Mouse (Mus musculus) stomach, postnatal 0 days (tissue): Measurements from ENCODE around the gene Itga2. TPM values are rescaled to one million over a fixed set of nuclear protein-coding genes. Genes with fewer than 3 reads are reported as not detected.

Experiments
- ATAC-seq: fragments of 200-750 bp; cut with Nextera tagmentation; 2 replicates; pipeline ENCODE4 v1.8.0; 2017; ENCODE audit not compliant: low FRiP score, low TSS enrichment
- DNase-seq: peaks from one replicate; pipeline ENCODE4 v3.0.0-alpha.2; 2016; ENCODE audit warnings: low spot score
- H3K27ac ChIP-seq: fragments of 300-500 bp; sonication (generic); replicated peaks from 2 replicates; pipeline ENCODE4 v1.5.1; 2014; ENCODE audit warnings: mild to moderate bottlenecking, control low read depth
- H3K27me3 ChIP-seq: fragments of 300-500 bp; sonication (generic); 2 replicates; pipeline ENCODE4 v1.6.1; 2014; ENCODE audit warnings: low read length; ENCODE audit not compliant: control insufficient read depth, insufficient read depth
- H3K36me3 ChIP-seq: fragments of 300-500 bp; sonication (generic); 2 replicates; pipeline ENCODE4 v1.6.1; 2014; ENCODE audit warnings: low read length, mixed read lengths; ENCODE audit not compliant: control insufficient read depth, insufficient read depth
- H3K4me1 ChIP-seq: fragments of 300-500 bp; sonication (generic); replicated peaks from 2 replicates; pipeline ENCODE4 v1.6.1; 2014; ENCODE audit warnings: antibody characterized with exemption; ENCODE audit not compliant: control insufficient read depth, insufficient read depth
- H3K4me2 ChIP-seq: fragments of 300-500 bp; sonication (generic); replicated peaks from 2 replicates; pipeline ENCODE4 v1.6.1; 2014; ENCODE audit warnings: low read depth, mild to moderate bottlenecking, control low read depth, moderate library complexity
- H3K4me3 ChIP-seq: fragments of 300-500 bp; sonication (generic); 2 replicates; pipeline ENCODE4 v1.5.1; 2014; ENCODE audit warnings: low read depth, low read length, control low read depth
- H3K9ac ChIP-seq: fragments of 300-500 bp; sonication (generic); 2 replicates; pipeline ENCODE4 v1.6.1; 2014; ENCODE audit warnings: mild to moderate bottlenecking, low read length, control low read depth, mixed read lengths
- H3K9me3 ChIP-seq: fragments of 300-500 bp; sonication (generic); 2 replicates; pipeline ENCODE4 v1.6.1; 2016; ENCODE audit warnings: low read length; ENCODE audit not compliant: control insufficient read depth
- CTCF ChIP-seq: IDR thresholded peaks from 2 replicates; pipeline ENCODE4 v1.5.1; 2016; ENCODE audit warnings: antibody characterized with exemption, low read depth, mild to moderate bottlenecking, moderate library complexity
- EP300 ChIP-seq: optimal IDR thresholded peaks from 2 replicates; pipeline ENCODE3; 2016; ENCODE audit warnings: antibody characterized with exemption
- WGBS: fragments of 180-500 bp; shearing (Covaris S2); extraction: QIAGEN DNeasy Blood & Tissue Kit; methylation state at CpG from one replicate; pipeline ENCODE4 v1.1.7; 2014; 5-methylcytosine and 5-hydroxymethylcytosine counted together
- polyA plus RNA-seq: library from polyadenylated mRNA; unstranded; fragments of >200 nt; fragmentation: Nextera tagmentation; extraction: Ambion mirVana; gene quantifications from 2 replicates; pipeline ENCODE4 v1.2.1, GENCODE M21; 2015

The Itga2 gene
- polyA plus RNA-seq, 1 experiment from 2014 or later, result 4.4 TPM

GRCm38 (mm10) chr13:114914559-114914958 lies 17.3 kb downstream of the Itga2 start:
- H3K9ac ChIP-seq, result no peak overlapping the region
- DNase-seq, result no peak
- no peaks in the 10 kb centered on the region for H3K9me3 ChIP-seq
- H3K27me3 ChIP-seq, result no peaks in the 10 kb centered on the region
- no peaks in the 10 kb centered on the region for H3K36me3 ChIP-seq
- no peak overlapping the region for H3K4me2 ChIP-seq
- ATAC-seq, result peak; percentile 60; the same call in 1 of the 2 replicates
- no peak for TF ChIP-seq CTCF
- TF ChIP-seq EP300, result no peak
- H3K4me3 ChIP-seq, result no peak overlapping the region
- no peaks in the 10 kb centered on the region for H3K4me1 ChIP-seq
- no peak overlapping the region; the same call in 1 of the 2 replicates for H3K27ac ChIP-seq
- WGBS, result 70% methylated on average over 4 of the region's 4 CpGs

- Histone ChIP-seq H3K36me3 (no peaks in the 10 kb centered on the region), H3K9ac (no peak overlapping the region), H3K27me3 (no peaks in the 10 kb centered on the region), H3K9me3 (no peaks in the 10 kb centered on the region), H3K27ac (no peak overlapping the region), H3K4me3 (no peak overlapping the region), H3K4me2 (no peak overlapping the region), H3K4me1 (no peaks in the 10 kb centered on the region)
- WGBS, result 79% methylated on average over 9 of the region's 9 CpGs
- ATAC-seq, result no peak
- no peak for DNase-seq
- TF ChIP-seq CTCF (no peak), EP300 (no peak)
These were observed 21.3 kb downstream of the Itga2 start for GRCm38 (mm10) chr13:114910629-114911028.

DNA sequence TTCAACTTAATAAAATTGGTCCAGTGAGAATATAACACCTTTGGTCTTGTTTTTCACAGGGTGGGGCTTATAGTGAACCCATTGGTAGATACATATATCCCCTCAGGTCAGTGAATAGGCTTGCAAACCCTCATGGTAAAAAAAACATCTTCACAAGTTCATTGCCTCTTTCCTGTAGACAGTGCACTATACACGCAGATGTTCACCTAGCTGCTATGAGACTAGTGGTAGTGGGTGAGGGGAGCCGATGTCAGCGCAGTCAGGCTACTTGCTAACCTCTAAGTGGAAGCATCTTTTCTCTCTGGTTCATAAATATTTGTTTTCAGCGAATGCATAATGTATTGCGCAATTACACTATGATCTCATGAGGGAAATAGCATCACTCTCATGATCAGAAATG lies 22.4 kb downstream of the Itga2 start:
- no peaks in the 10 kb centered on the region for H3K9me3 ChIP-seq
- no peak for TF ChIP-seq CTCF
- TF ChIP-seq EP300, result no peak
- no peak overlapping the region for H3K27ac ChIP-seq
- H3K9ac ChIP-seq, result no peak overlapping the region
- DNase-seq, result no peak
- WGBS, result 86% methylated on average over 5 of the region's 5 CpGs
- H3K4me2 ChIP-seq, result no peak overlapping the region
- H3K27me3 ChIP-seq, result no peaks in the 10 kb centered on the region
- H3K36me3 ChIP-seq, result no peaks in the 10 kb centered on the region
- H3K4me1 ChIP-seq, result no peaks in the 10 kb centered on the region
- H3K4me3 ChIP-seq, result no peak overlapping the region
- ATAC-seq, result no peak

GRCm38 (mm10) chr13:114907876-114908275 lies 24.0 kb downstream of the Itga2 start:
- Histone ChIP-seq H3K27ac (no peak overlapping the region), H3K4me1 (no peaks in the 10 kb centered on the region), H3K4me2 (no peak overlapping the region), H3K9ac (no peak overlapping the region), H3K27me3 (no peaks in the 10 kb centered on the region), H3K9me3 (no peaks in the 10 kb centered on the region), H3K36me3 (no peaks in the 10 kb centered on the region), H3K4me3 (no peak overlapping the region)
- TF ChIP-seq EP300 (no peak), CTCF (no peak)
- WGBS, result 71% methylated on average over 4 of the region's 4 CpGs
- ATAC-seq, result no peak
- no peak for DNase-seq

- Histone ChIP-seq H3K4me1 (0 out of 2 replicates have a peak, but pooled peaks cover 2% of the 10 kb centered on the region), H3K27me3 (no peaks in the 10 kb centered on the region), H3K4me3 (no peak overlapping the region), H3K9me3 (no peaks in the 10 kb centered on the region), H3K4me2 (no peak overlapping the region), H3K9ac (no peak overlapping the region), H3K36me3 (0 out of 2 replicates have a peak, but pooled peaks cover 3% of the 10 kb centered on the region), H3K27ac (peak overlapping the region; percentile 49; the same call in 1 of the 2 replicates)
- no peak for TF ChIP-seq CTCF
- no peak for TF ChIP-seq EP300
- no peak for DNase-seq
- 66% methylated on average over 10 of the region's 10 CpGs for WGBS
- ATAC-seq, result peak; percentile 52
These were observed 35.0 kb downstream of the Itga2 start for GRCm38 (mm10) chr13:114896751-114897386.

DNA sequence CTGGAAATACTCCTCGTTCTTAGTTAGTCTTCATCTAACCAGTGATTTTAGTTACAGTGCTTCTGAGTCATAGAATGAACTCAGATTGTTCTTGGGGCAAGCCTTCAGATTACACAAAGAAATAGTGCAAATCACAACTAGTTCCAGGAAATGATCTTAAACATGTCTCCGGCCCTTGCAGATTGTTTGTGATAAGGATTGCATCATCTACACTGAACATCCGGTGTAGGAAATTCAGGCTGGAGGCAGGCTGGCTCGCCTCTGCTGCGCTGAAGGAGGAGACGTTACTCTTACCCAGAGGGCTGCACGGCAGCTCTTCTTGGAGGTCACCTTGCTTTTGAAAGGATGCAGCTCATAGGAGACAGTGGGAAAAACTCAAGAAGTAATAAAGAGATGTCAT lies 36.0 kb downstream of the Itga2 start:
- Histone ChIP-seq H3K9me3 (no peaks in the 10 kb centered on the region), H3K4me1 (0 out of 2 replicates have a peak, but pooled peaks cover 2% of the 10 kb centered on the region), H3K27ac (peak overlapping the region; percentile 56; the same call in 1 of the 2 replicates), H3K4me2 (no peak overlapping the region), H3K27me3 (no peaks in the 10 kb centered on the region), H3K36me3 (0 out of 2 replicates have a peak, but pooled peaks cover 3% of the 10 kb centered on the region), H3K4me3 (no peak overlapping the region), H3K9ac (no peak overlapping the region)
- WGBS, result 21% methylated on average over 7 of the region's 7 CpGs
- no peak for TF ChIP-seq EP300
- no peak for TF ChIP-seq CTCF
- peak; percentile 67 for ATAC-seq
- DNase-seq, result no peak
